Mouse (Mus musculus) liver, embryonic 14.5 days (tissue): ENCODE data around the gene Grik3. TPM values are rescaled to one million over a fixed set of nuclear protein-coding genes. Genes with fewer than 3 reads are reported as not detected.

Experiments
- ATAC-seq: fragments of 200-750 bp; cut with Nextera tagmentation; 2 replicates; pipeline ENCODE4 v1.8.0; 2017; ENCODE audit warnings: moderate number of reproducible peaks, mild to moderate bottlenecking, moderate library complexity; ENCODE audit not compliant: insufficient read depth
- DNase-seq, 3 experiments: peaks; one replicate each; pipeline ENCODE4 v3.0.0-alpha.2; 2012 to 2013; ENCODE audit warnings: low read depth in 3 of 3, low spot score in 3 of 3
- H3K27ac ChIP-seq: fragments of 300-500 bp; sonication (generic); 2 replicates; pipeline ENCODE4 v1.5.1; 2014; ENCODE audit warnings: moderate library complexity, mild to moderate bottlenecking, control low read depth, inconsistent platforms
- H3K27me3 ChIP-seq: fragments of 300-500 bp; sonication (generic); 2 replicates; pipeline ENCODE4 v1.6.1; 2014; ENCODE audit warnings: mild to moderate bottlenecking, low read length, moderate library complexity; ENCODE audit not compliant: control insufficient read depth, insufficient read depth
- H3K36me3 ChIP-seq: fragments of 300-500 bp; sonication (generic); replicated peaks from 2 replicates; pipeline ENCODE4 v1.6.1; 2014; ENCODE audit warnings: low read depth; ENCODE audit not compliant: control insufficient read depth, insufficient read depth
- H3K4me1 ChIP-seq, 2 experiments: fragments of 200-500 bp in 1 of 2; fragments of 300-500 bp in 1 of 2; sonication (generic) in 1 of 2; replicated peaks; 2 replicates each; pipeline ENCODE4 v1.6.1; 2012 to 2014; ENCODE audit warnings: antibody characterized with exemption in 1 of 2, inconsistent platforms in 1 of 2, low read length in 1 of 2; ENCODE audit not compliant: control insufficient read depth in 2 of 2, insufficient read depth in 2 of 2
- H3K4me2 ChIP-seq: fragments of 300-500 bp; sonication (generic); 2 replicates; pipeline ENCODE4 v1.6.1; 2014; ENCODE audit warnings: low read depth, mild to moderate bottlenecking, control low read depth, moderate library complexity
- H3K4me3 ChIP-seq, 2 experiments: fragments of 200-500 bp in 1 of 2; fragments of 300-500 bp in 1 of 2; sonication (generic) in 1 of 2; 2 replicates each; pipeline ENCODE4 v1.5.1; 2012 to 2014; ENCODE audit warnings: low read depth in 2 of 2, low read length in 2 of 2, mild to moderate bottlenecking in 2 of 2, control low read depth in 1 of 2, inconsistent platforms in 1 of 2, moderate library complexity in 1 of 2; ENCODE audit not compliant: insufficient read depth in 1 of 2
- H3K9ac ChIP-seq: fragments of 300-500 bp; sonication (generic); replicated peaks from 2 replicates; pipeline ENCODE4 v1.6.1; 2014; ENCODE audit warnings: mild to moderate bottlenecking, control low read depth, moderate library complexity
- H3K9me3 ChIP-seq: fragments of 300-500 bp; sonication (generic); 2 replicates; pipeline ENCODE4 v1.6.1; 2016; ENCODE audit warnings: low read length, mixed read lengths; ENCODE audit not compliant: control insufficient read depth
- CTCF ChIP-seq: IDR thresholded peaks from 2 replicates; pipeline ENCODE4 v1.5.1; 2016; ENCODE audit warnings: antibody characterized with exemption, low read depth, control low read depth
- EP300 ChIP-seq: IDR thresholded peaks from 2 replicates; pipeline ENCODE4 v1.6.1; 2016; ENCODE audit warnings: antibody characterized with exemption, low read depth
- WGBS: fragments of 180-500 bp; shearing (Covaris S2); extraction: QIAGEN DNeasy Blood & Tissue Kit; methylation state at CpG from one replicate; pipeline ENCODE4 v1.1.7; 2014; ENCODE audit not compliant: insufficient replicate concordance; 5-methylcytosine and 5-hydroxymethylcytosine counted together
- polyA plus RNA-seq, 2 experiments: library from polyadenylated mRNA; depleted of rRNA in 1 of 2; stranded (reverse) in 1 of 2; unstranded in 1 of 2; fragments of >200 nt; fragmentation: Nextera tagmentation in 1 of 2; extraction: Ambion mirVana in 1 of 2; gene quantifications; 2 replicates each; pipeline versions ENCODE4 v1.2.1 to v1.2.3; 2012 to 2014

The Grik3 gene
- polyA plus RNA-seq, 2 experiments: under 0.01 to 0.01 TPM

DNA sequence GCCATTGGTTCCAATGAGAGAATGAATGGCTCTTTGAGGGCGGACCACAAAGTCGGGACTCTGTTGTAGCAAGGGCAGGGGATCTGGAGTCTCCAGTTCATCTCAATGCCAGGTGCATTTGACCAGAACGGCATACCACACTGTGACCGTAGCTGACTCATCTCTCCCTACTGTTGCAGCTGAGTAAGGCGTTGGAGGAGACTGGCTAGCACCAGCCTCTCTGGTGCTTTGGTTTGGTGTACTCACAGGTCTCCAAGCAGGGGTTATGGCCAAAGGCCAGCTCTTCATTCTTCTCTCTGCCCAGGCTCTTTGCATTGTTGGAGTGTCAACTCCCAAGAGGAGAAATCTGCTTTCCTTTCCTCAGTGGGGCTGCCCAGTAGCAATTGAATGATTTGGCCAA is 52.7 kb downstream of the Grik3 start:
- H3K27me3 ChIP-seq: no peaks in the 10 kb centered on the region
- no peaks in the 10 kb centered on the region for H3K36me3 ChIP-seq
- no peaks in the 10 kb centered on the region for H3K4me1 ChIP-seq
- H3K9me3 ChIP-seq: no peaks in the 10 kb centered on the region
- H3K9ac ChIP-seq: no peak overlapping the region
- H3K4me2 ChIP-seq: no peak overlapping the region
- no peak for TF ChIP-seq EP300
- no peak for TF ChIP-seq CTCF
- H3K4me3 ChIP-seq: no peak overlapping the region
- DNase-seq: no peak
- no peak for ATAC-seq
- WGBS: 65% methylated on average over 5 of the region's 5 CpGs
- H3K27ac ChIP-seq: no peak overlapping the region

DNA sequence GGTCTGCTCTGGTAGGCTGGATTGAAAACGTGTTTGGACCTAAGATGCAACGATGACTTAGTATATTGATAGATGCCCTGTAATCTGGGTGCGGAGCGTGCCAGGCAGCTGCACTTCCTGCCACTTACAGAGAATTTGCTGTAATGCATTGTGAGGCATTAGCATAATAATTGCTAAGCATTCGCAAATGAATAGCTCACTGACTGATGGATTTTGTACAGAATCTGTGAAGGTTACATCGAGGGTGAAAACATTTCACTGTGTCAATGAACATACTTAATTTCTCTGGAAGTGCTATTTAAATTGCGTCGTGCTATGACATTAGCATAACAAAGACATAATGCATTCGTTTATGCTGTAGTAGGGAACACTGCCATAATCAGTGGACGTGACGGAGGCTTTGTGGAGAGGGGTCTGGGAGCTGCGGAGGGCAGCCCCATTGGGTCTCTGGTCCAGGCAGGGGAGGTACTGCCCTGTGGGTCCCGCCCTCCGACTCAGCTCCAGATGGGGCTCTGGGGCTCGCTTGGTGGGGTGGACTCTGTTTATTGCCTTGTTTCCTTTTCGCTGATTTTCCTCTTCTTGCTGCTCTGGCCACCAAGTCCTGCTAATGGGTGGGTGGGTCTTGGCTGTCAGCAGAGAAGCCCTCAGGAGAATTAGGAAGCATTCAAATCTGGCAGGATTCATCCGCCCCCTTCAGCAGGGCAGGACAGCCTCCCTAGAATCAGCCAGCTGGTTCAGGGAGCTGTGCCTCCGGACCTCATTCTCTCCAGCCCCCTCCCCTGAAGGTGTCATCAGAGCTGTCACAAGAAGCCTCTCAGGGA is 54.7 kb downstream of the Grik3 start:
- Histone ChIP-seq H3K9me3 (no peaks in the 10 kb centered on the region), H3K27me3 (no peaks in the 10 kb centered on the region), H3K27ac (no peak overlapping the region), H3K4me2 (no peak overlapping the region), H3K9ac (no peak overlapping the region), H3K36me3 (no peaks in the 10 kb centered on the region), H3K4me3 (no peak overlapping the region), H3K4me1 (no peaks in the 10 kb centered on the region)
- WGBS: 25% methylated on average over 18 of the region's 18 CpGs
- DNase-seq (no peak), ATAC-seq (no peak)
- TF ChIP-seq EP300 (no peak), CTCF (no peak)

DNA sequence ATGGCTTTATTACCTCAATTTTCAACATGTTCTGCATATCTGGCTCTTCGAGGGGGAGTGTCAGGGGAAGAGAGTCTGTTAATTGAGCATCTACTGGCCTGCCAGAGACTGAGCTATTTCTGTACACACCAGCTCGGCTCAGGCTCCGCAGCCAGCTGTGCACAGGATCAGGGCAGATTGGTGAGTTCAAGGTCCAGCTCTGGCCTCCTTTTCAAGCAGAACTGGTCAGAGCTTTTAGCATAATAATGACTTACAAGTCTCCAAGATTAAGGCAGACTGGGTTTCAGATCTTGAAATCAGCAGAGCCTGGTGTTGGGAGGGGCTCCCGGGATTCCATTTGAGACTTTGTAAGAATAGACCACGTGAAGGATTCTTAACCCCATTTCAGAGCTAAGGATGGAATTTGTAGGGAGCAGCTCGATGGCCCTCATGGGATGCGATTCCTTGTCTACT is 55.3 kb downstream of the Grik3 start:
- Histone ChIP-seq H3K27me3 (no peaks in the 10 kb centered on the region), H3K4me3 (no peak overlapping the region), H3K4me1 (no peaks in the 10 kb centered on the region), H3K27ac (no peak overlapping the region), H3K4me2 (no peak overlapping the region), H3K9me3 (no peaks in the 10 kb centered on the region), H3K9ac (no peak overlapping the region), H3K36me3 (no peaks in the 10 kb centered on the region)
- TF ChIP-seq CTCF: no peak
- TF ChIP-seq EP300: no peak
- ATAC-seq (no peak), DNase-seq (no peak)
- 34% methylated on average over 7 of the region's 7 CpGs for WGBS

DNA sequence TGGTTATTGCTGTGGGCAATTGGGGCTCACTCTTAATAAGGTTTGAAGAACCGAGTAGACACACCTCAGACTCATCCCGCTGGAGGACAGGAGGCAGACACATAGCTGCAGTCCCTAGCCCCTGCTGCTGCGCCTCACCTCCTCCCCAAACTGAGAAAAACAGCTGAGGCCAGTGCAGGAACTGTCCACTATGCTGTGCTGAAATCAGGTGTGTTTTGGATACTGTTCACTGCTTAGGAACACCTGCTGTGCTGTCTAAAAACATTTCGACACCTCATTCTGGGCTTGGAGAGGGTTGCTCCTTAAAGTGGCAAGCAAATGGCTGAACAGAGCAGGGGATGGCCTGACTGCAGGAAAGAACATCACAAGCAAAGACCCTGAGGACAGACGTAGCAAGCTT is 57.7 kb downstream of the Grik3 start:
- Histone ChIP-seq H3K9ac (no peak overlapping the region), H3K4me2 (no peak overlapping the region), H3K36me3 (no peaks in the 10 kb centered on the region), H3K27me3 (no peaks in the 10 kb centered on the region), H3K4me1 (no peaks in the 10 kb centered on the region), H3K4me3 (no peak overlapping the region), H3K27ac (no peak overlapping the region), H3K9me3 (no peaks in the 10 kb centered on the region)
- DNase-seq: no peak
- no peak for TF ChIP-seq EP300
- TF ChIP-seq CTCF: no peak
- ATAC-seq: no peak
- WGBS: 45% methylated on average over 5 of the region's 5 CpGs

DNA sequence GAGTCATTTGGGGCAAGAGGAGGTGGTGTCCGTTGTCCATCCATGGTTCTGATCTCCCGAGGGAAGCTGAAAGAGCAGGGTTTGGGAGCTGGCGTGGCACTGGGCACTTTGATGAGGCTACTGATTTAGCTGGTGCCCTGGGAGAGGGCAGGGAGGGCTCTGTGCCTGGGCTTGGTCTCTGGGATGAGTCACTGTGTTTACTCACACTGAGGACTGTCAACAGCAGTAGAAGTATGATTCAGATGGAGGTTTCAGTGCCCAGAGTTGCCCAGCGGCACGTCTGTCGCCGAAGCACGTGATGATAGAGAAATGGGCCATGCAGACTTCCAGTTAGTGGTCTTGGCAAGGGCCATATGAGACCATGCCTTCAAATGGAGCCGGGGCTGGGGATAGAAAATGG is 63.3 kb downstream of the Grik3 start:
- 65% methylated on average over 9 of the region's 9 CpGs for WGBS
- DNase-seq (no peak), ATAC-seq (no peak)
- Histone ChIP-seq H3K4me3 (no peak overlapping the region), H3K9me3 (no peaks in the 10 kb centered on the region), H3K9ac (no peak overlapping the region), H3K27ac (no peak overlapping the region), H3K4me1 (no peaks in the 10 kb centered on the region), H3K27me3 (no peaks in the 10 kb centered on the region), H3K4me2 (no peak overlapping the region), H3K36me3 (no peaks in the 10 kb centered on the region)
- no peak for TF ChIP-seq EP300
- TF ChIP-seq CTCF: no peak
